Mouse (Mus musculus) adrenal gland, postnatal 10 days (tissue): ENCODE data around the gene Hlcs. TPM values are rescaled to one million over a fixed set of nuclear protein-coding genes. Genes with fewer than 3 reads are reported as not detected.
A peak's percentile ranks its signal among the peaks of the same experiment; 100 is the strongest.

Experiments used
- DNase-seq: peaks from one replicate; pipeline ENCODE4 v3.0.0; 2021; ENCODE audit warnings: mixed read lengths
- total RNA-seq, 2 experiments: library from RNA; stranded (reverse); gene quantifications; 2 replicates each; pipeline ENCODE4 v1.2.3; 2021

The Hlcs gene
- total RNA-seq, 2 experiments from 2014 or later: 11.9 to 13.5 TPM

GRCm38 (mm10) chr16:94246058-94246784, 67.2 kb downstream of the Hlcs start:
- no peak for DNase-seq

GRCm38 (mm10) chr16:94241126-94241525, 72.2 kb downstream of the Hlcs start:
- DNase-seq: no peak

GRCm38 (mm10) chr16:94240190-94240589, 73.2 kb downstream of the Hlcs start:
- DNase-seq: no peak

GRCm38 (mm10) chr16:94239567-94239966, 73.8 kb downstream of the Hlcs start:
- no peak for DNase-seq

GRCm38 (mm10) chr16:94239146-94239545, 74.2 kb downstream of the Hlcs start:
- no peak for DNase-seq

- no peak for DNase-seq
Observed at GRCm38 (mm10) chr16:94237130-94237484, 76.3 kb downstream of the Hlcs start.

- peak; percentile 42 for DNase-seq
Observed at GRCm38 (mm10) chr16:94236226-94237129, 76.9 kb downstream of the Hlcs start.

GRCm38 (mm10) chr16:94235718-94236117, 77.7 kb downstream of the Hlcs start:
- DNase-seq: no peak

- DNase-seq: no peak
Observed at GRCm38 (mm10) chr16:94234202-94234601, 79.2 kb downstream of the Hlcs start.

- no peak for DNase-seq
Observed at GRCm38 (mm10) chr16:94230909-94231575, 82.3 kb downstream of the Hlcs start.

GRCm38 (mm10) chr16:94230499-94230898, 82.9 kb downstream of the Hlcs start:
- no peak for DNase-seq

- DNase-seq: no peak
Observed at GRCm38 (mm10) chr16:94229890-94230289, 83.5 kb downstream of the Hlcs start.

GRCm38 (mm10) chr16:94228858-94229555, 84.4 kb downstream of the Hlcs start:
- DNase-seq: no peak

- no peak for DNase-seq
Observed at GRCm38 (mm10) chr16:94227328-94228018, 85.9 kb downstream of the Hlcs start.

- DNase-seq: no peak
Observed at GRCm38 (mm10) chr16:94223363-94223720, 90.0 kb downstream of the Hlcs start.

GRCm38 (mm10) chr16:94222646-94223362, 90.6 kb downstream of the Hlcs start:
- no peak for DNase-seq

- DNase-seq: no peak
Observed at GRCm38 (mm10) chr16:94210689-94211357, 102.5 kb downstream of the Hlcs start.

GRCm38 (mm10) chr16:94209626-94210025, 103.7 kb downstream of the Hlcs start:
- DNase-seq: no peak

- DNase-seq: no peak
Observed at GRCm38 (mm10) chr16:94208826-94209225, 104.5 kb downstream of the Hlcs start.

- no peak for DNase-seq
Observed at GRCm38 (mm10) chr16:94208152-94208551, 105.2 kb downstream of the Hlcs start.
